Mouse (Mus musculus): Measurements from ENCODE around the gene Phf19. TPM values are rescaled to one million over a fixed set of nuclear protein-coding genes. Genes with fewer than 3 reads are reported as not detected.

Gene Phf19
- 1.9 and 3.3 TPM in 2 replicates for polyA plus RNA-seq (2015; fragmentation: Nextera tagmentation; extraction: Ambion mirVana)

DNA sequence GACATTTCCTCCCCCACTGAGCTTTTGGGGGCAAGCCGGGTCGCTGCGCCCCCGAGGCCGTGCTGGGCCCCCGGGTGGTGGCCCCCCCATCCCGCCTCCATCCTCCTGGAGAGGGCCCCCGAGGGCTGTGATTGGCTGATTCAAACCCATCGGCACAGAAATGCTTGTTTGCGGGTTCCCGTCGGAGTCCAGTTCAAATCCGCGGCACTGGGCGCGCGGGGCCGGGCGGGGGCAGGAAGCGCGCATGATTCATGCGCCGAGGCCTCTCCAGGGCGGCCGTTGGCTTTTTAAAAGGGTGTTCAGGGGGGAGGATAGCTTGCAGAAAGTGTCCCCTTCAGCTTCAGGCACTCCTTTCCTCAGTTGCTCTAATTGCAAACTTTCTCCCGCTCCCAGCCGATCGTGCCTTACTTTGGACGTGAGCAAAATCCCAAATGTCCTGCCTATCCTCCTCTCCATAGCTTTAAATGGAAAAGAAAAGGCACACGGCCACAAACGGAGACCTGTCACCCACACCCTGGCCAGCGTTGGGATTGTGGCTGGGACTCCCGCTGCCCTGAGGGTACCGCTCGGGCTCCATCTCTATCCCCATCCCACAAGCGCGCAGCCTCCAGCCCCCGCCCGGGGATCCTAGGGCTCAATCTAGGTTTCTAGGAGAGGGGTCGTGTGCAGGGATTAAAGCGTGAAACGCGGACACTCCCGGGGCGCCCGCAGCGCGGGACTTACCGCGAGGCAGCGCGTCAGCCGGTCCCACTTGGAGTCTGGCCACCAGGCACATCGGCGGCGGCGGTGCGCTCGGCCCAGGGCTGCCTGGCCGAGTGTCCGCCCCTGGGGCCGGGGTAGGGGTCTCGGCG is at the start of gene Phf19:
TSS of gene Phf19 (minus strand) at position 809 of the 851 bp plus-strand sequence.
- Histone ChIP-seq H3K27ac (peak within 1 kb of the TSS; percentile 33), H3K9me3 (replicated peaks) (no peaks in the 10 kb centered on the region), H3K4me1 (replicated peaks) (peaks cover 25% of the 10 kb centered on the region), H3K27me3 (peaks cover 16% of the 10 kb centered on the region), H3K9ac (peak within 1 kb of the TSS; percentile 56), H3K36me3 (no peaks in the 10 kb centered on the region), H3K4me3 (peak within 1 kb of the TSS; percentile 58), H3K4me2 (peak within 1 kb of the TSS; percentile 88)
- under 1% methylated on average over 59 of the region's 64 CpGs for WGBS
- peak; percentile 59 for ATAC-seq (replicated peaks; ENCODE audit: insufficient number of reproducible peaks, insufficient read depth, low FRiP score, low read depth)

DNA sequence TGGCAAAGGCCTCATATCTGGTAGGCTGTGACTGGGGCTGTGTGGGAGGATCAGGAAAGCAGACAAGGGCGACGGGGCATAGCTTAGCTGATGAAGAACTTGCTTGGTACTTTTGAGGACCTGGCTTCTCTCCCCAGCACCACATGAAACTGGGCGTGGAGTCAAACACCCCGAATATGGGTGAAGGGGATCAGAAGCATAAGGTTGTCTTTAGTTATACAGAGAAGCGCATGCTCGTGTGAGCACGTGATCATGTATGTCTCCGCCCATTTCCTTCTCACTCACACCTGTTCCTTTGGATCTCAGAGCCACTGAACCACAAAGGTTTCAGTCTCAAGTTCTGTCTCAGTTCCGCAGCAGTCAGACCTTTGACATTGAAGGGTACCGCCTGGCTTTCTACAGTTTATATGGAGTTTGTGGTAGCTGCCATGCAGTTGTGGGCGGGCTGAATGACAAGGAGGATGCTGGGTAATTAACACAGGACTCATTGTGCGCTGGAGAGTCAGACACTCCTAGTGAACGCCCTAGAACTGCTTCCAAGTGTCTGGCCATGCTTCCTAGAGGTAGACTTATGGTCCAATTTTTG is 49.6 kb upstream of the Phf19 start:
- Histone ChIP-seq H3K27ac (peak overlapping the region; percentile 27; the same call in 1 of the 2 replicates), H3K27me3 (peaks cover 4% of the 10 kb centered on the region; the same call in 1 of the 2 replicates), H3K4me3 (no peak overlapping the region), H3K4me2 (no peak overlapping the region), H3K9me3 (replicated peaks) (no peaks in the 10 kb centered on the region), H3K36me3 (no peaks in the 10 kb centered on the region), H3K4me1 (replicated peaks) (peaks cover 28% of the 10 kb centered on the region), H3K9ac (no peak overlapping the region)
- 63% methylated on average over 13 of the region's 13 CpGs for WGBS
- ATAC-seq (replicated peaks; ENCODE audit: insufficient number of reproducible peaks, insufficient read depth, low FRiP score, low read depth): no peak

DNA sequence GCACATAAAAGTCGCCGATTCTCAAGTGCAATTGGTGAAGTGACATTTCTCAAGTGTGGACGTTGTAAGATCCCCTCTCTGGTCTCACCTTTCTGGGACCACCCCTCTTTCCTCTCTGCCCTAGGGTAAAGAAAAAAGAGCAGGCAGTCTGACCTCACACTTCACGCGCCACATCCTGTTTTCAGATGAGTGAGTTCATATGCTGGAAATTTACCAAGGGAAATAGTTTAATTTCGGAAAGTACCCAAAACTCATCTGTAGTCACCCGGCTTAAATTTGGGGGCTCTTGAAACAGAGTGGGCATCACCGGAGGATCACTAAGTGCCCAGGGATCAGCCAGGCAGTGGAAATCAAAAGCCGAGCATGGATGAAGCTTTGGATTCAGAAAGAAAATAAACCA is 49.1 kb upstream of the Phf19 start:
- no peak overlapping the region for H3K4me2 ChIP-seq
- no peaks in the 10 kb centered on the region for H3K9me3 ChIP-seq (replicated peaks)
- ATAC-seq (replicated peaks; ENCODE audit: insufficient number of reproducible peaks, insufficient read depth, low FRiP score, low read depth): no peak
- no peak overlapping the region for H3K9ac ChIP-seq
- H3K27me3 ChIP-seq: peaks cover 4% of the 10 kb centered on the region; the same call in 1 of the 2 replicates
- no peak overlapping the region for H3K4me3 ChIP-seq
- WGBS: 65% methylated on average over 9 of the region's 9 CpGs
- H3K27ac ChIP-seq: no peak overlapping the region; the same call in 1 of the 2 replicates
- no peaks in the 10 kb centered on the region for H3K36me3 ChIP-seq
- peaks cover 28% of the 10 kb centered on the region for H3K4me1 ChIP-seq (replicated peaks)

DNA sequence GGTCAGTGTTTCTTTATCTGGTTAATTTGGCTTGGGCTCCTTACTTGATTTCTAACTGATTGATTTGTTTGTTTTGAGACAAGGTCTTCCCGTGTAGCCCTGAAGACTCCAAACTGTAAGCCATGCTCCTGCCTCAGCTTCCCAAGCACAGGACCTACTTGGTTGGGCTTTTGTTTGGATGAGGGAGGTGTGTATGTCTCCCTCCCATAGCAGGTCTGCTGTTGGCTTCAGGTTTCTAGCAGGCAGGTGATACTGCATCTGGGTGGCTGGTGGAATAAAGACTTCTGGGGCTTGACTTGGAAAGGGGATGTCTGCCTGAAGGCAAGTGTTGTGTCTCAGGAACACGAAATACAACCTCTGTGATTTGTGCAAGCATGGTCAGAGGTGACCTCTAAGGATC is 48.4 kb upstream of the Phf19 start:
- no peak for ATAC-seq (replicated peaks; ENCODE audit: insufficient number of reproducible peaks, insufficient read depth, low FRiP score, low read depth)
- Histone ChIP-seq H3K27ac (no peak overlapping the region), H3K27me3 (peaks cover 4% of the 10 kb centered on the region; the same call in 1 of the 2 replicates), H3K4me1 (replicated peaks) (peaks cover 28% of the 10 kb centered on the region), H3K4me3 (no peak overlapping the region), H3K9me3 (replicated peaks) (no peaks in the 10 kb centered on the region), H3K36me3 (no peaks in the 10 kb centered on the region), H3K9ac (no peak overlapping the region), H3K4me2 (no peak overlapping the region)
- WGBS: 67% methylated on average over 2 of the region's 2 CpGs

DNA sequence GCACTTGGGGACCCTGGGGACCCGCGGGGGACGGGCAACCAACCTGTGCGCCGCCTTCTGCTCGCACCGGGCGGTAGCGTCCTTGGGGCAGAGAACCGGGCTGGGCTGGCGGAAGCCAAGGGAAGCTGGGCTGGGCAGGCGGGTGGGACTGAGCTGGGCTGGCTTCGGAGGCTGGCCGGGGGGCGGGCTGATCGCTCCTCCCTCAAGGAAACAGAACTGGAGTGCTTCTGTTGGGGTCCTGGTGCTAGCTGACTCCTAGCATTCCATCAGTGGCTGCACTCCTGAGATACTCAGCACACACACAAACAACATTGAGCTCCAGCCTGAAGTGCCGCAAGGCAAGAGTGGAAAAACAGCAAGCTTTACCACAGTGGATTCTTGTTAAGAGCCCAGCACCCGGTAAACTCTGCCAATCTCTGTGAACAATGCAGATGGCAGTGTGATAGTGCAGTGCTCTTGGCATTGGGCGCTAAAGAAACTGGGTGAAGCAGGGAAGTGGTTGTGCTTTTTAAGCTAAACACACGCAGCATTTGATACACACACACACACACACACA is 47.7 kb upstream of the Phf19 start, which contains the start of gene Traf1:
TSS of gene Traf1 (minus strand) at position 292 of the 556 bp plus-strand sequence.
- Histone ChIP-seq H3K4me3 (peak within 1 kb of the TSS; percentile 37), H3K27me3 (peaks cover 4% of the 10 kb centered on the region; the same call in 1 of the 2 replicates), H3K4me2 (peak within 1 kb of the TSS; percentile 60), H3K4me1 (replicated peaks) (peaks cover 28% of the 10 kb centered on the region), H3K9ac (peak within 1 kb of the TSS; percentile 17), H3K27ac (no peak within 1 kb of the TSS), H3K36me3 (no peaks in the 10 kb centered on the region), H3K9me3 (replicated peaks) (no peaks in the 10 kb centered on the region)
- 7% methylated on average over 20 of the region's 20 CpGs for WGBS
- ATAC-seq (replicated peaks; ENCODE audit: insufficient number of reproducible peaks, insufficient read depth, low FRiP score, low read depth): peak; percentile 56; the same call in 1 of the 2 replicates

DNA sequence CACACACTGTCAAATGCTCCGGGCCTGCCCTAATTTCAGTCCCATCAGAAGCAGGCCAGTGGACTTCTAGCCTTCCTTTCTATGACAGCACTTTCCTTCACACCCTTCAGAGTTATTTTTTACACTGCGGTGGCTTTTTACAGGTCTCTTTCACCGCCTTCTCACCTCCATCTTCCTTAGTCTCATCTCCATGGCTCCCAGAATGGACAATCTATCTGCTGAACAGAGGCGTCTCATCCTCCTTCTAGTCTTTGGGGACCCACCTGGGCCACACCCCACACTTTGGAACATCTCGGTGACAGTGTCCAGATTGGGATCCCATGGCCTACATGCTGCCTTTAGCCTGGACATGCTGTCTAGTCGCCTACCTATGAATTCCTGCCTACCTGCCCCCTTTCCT is 47.1 kb upstream of the Phf19 start:
- no peak for ATAC-seq (replicated peaks; ENCODE audit: insufficient number of reproducible peaks, insufficient read depth, low FRiP score, low read depth)
- no peaks in the 10 kb centered on the region for H3K36me3 ChIP-seq
- H3K9me3 ChIP-seq (replicated peaks): no peaks in the 10 kb centered on the region
- H3K4me1 ChIP-seq (replicated peaks): peaks cover 28% of the 10 kb centered on the region
- H3K4me2 ChIP-seq: peak overlapping the region; percentile 60
- H3K27me3 ChIP-seq: peaks cover 4% of the 10 kb centered on the region; the same call in 1 of the 2 replicates
- H3K27ac ChIP-seq: no peak overlapping the region
- 49% methylated on average over 6 of the region's 6 CpGs for WGBS
- peak overlapping the region; percentile 37 for H3K4me3 ChIP-seq
- peak overlapping the region; percentile 17 for H3K9ac ChIP-seq

DNA sequence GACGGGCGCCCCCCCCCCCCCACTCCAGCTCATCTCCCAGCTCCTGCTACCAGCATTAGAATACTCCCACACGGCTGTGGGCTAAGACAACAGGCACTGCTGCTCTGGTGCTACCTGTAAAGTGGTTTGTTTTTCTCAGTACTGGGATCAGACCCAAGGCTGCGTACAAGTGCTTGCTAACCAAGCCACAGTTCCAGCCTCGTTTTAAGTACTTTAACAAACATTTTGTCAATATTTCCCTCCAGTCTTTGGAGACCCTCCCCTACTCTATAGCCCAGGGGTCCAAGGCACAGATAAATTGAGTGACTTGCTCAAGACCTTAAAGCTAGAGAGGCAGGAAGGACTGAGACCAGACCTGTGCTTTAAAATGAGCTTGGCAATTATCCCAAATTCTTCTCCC is 46.6 kb upstream of the Phf19 start:
- WGBS: 67% methylated on average over 4 of the region's 5 CpGs
- H3K27me3 ChIP-seq: peaks cover 4% of the 10 kb centered on the region; the same call in 1 of the 2 replicates
- no peak overlapping the region for H3K4me2 ChIP-seq
- no peak overlapping the region for H3K9ac ChIP-seq
- no peak for ATAC-seq (replicated peaks; ENCODE audit: insufficient number of reproducible peaks, insufficient read depth, low FRiP score, low read depth)
- peaks cover 28% of the 10 kb centered on the region for H3K4me1 ChIP-seq (replicated peaks)
- no peaks in the 10 kb centered on the region for H3K36me3 ChIP-seq
- H3K27ac ChIP-seq: no peak overlapping the region
- no peaks in the 10 kb centered on the region for H3K9me3 ChIP-seq (replicated peaks)
- H3K4me3 ChIP-seq: no peak overlapping the region

DNA sequence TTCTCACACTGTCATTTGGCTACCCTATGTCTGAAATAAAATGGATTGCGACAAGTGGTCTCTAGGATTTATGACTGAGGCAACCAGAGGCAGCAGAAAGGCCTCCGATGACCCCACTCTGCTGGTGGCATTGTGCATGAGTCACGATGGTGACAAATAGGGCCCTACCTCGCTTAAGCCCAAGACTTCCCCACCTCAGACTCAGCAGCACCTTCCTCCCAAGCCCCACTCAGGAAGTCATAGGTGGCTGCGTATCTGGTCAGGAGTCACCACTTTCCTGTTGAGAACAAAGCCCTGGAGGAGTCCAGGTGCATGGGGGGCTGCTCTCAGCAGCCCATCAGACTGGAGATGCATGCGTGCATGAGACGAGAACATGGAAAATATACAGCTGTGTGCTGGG is 44.8 kb upstream of the Phf19 start:
- Histone ChIP-seq H3K36me3 (no peaks in the 10 kb centered on the region), H3K9me3 (replicated peaks) (no peaks in the 10 kb centered on the region), H3K27ac (no peak overlapping the region), H3K4me2 (no peak overlapping the region), H3K4me1 (replicated peaks) (peaks cover 20% of the 10 kb centered on the region), H3K27me3 (peaks cover 4% of the 10 kb centered on the region; the same call in 1 of the 2 replicates), H3K4me3 (no peak overlapping the region), H3K9ac (no peak overlapping the region)
- 80% methylated on average over 7 of the region's 7 CpGs for WGBS
- no peak for ATAC-seq (replicated peaks; ENCODE audit: insufficient number of reproducible peaks, insufficient read depth, low FRiP score, low read depth)

DNA sequence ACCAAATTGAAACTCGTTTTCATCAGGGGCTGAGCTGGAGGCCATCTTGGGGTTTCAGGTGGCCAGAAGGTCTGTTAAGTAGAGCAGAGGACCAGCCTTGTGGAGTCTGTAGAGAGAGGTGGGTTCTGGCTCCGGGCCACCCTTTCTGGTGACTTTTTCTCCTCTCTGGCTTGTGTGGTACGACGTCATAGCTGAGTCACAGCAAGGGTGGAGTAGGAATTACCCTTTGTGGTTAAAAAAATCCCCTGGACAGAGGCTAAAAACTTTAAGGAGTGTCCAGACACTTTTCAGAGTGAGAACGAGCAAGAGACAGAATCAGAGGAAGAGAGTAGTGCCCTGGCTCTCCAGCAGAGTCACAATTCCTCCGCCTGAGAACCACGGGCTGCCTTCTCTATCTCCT is 44.2 kb upstream of the Phf19 start:
- Histone ChIP-seq H3K36me3 (no peaks in the 10 kb centered on the region), H3K4me2 (no peak overlapping the region), H3K9me3 (replicated peaks) (no peaks in the 10 kb centered on the region), H3K4me1 (replicated peaks) (peaks cover 16% of the 10 kb centered on the region), H3K27ac (no peak overlapping the region), H3K9ac (no peak overlapping the region), H3K4me3 (no peak overlapping the region), H3K27me3 (peaks cover 4% of the 10 kb centered on the region; the same call in 1 of the 2 replicates)
- ATAC-seq (replicated peaks; ENCODE audit: insufficient number of reproducible peaks, insufficient read depth, low FRiP score, low read depth): no peak
- 65% methylated on average over 7 of the region's 7 CpGs for WGBS

DNA sequence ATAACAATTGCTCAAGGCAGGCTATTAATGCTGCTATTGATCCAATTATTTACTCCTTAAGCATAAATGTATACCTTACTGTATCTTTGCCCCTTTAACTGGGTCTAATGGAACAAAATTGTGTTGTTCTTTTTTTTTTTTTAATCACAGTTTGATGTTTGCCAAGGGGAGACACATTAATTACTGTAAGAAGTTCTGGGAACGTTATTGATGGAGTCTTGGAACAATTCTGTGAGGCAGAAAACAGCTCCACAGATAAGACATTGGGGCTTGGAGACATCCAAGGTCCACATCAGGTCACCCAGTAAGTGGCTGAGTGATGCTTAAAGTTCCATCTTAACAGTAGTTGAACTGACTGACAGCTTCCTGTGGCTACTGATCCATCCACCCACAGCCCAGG is 43.6 kb upstream of the Phf19 start:
- H3K27ac ChIP-seq: no peak overlapping the region
- H3K9ac ChIP-seq: no peak overlapping the region
- peaks cover 12% of the 10 kb centered on the region for H3K4me1 ChIP-seq (replicated peaks)
- H3K36me3 ChIP-seq: no peaks in the 10 kb centered on the region
- no peak for ATAC-seq (replicated peaks; ENCODE audit: insufficient number of reproducible peaks, insufficient read depth, low FRiP score, low read depth)
- WGBS: 62% methylated on average over 1 of the region's 1 CpGs
- no peak overlapping the region for H3K4me3 ChIP-seq
- peaks cover 4% of the 10 kb centered on the region; the same call in 1 of the 2 replicates for H3K27me3 ChIP-seq
- no peak overlapping the region for H3K4me2 ChIP-seq
- no peaks in the 10 kb centered on the region for H3K9me3 ChIP-seq (replicated peaks)

DNA sequence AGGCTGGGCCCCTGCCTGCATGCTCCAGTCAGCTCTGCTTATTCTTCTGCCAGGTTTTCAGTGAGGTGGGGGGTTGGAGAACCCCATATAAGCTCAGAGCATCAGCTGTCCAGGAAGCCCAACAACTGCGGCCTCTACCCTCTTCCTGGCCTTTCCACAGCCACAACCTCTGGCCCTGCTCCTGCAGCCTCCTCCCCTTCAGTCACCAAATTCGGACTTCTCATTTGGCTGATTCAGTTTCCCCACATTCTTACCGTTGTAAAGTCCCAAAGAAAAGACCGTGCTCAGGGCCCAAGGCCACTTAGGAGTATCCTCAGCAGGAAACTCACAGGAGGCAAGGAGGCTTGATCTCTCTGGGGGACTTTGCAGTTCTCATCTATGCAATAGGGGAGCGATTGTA is 43.1 kb upstream of the Phf19 start:
- no peaks in the 10 kb centered on the region for H3K9me3 ChIP-seq (replicated peaks)
- WGBS: 55% methylated on average over 5 of the region's 5 CpGs
- no peaks in the 10 kb centered on the region for H3K36me3 ChIP-seq
- H3K4me3 ChIP-seq: no peak overlapping the region
- no peak overlapping the region for H3K4me2 ChIP-seq
- no peak overlapping the region for H3K9ac ChIP-seq
- peaks cover 12% of the 10 kb centered on the region for H3K4me1 ChIP-seq (replicated peaks)
- no peak for ATAC-seq (replicated peaks; ENCODE audit: insufficient number of reproducible peaks, insufficient read depth, low FRiP score, low read depth)
- H3K27me3 ChIP-seq: peaks cover 4% of the 10 kb centered on the region; the same call in 1 of the 2 replicates
- no peak overlapping the region for H3K27ac ChIP-seq
